ENCODE assay signal across 22 mouse cellular contexts in the genomic region with DNA sequence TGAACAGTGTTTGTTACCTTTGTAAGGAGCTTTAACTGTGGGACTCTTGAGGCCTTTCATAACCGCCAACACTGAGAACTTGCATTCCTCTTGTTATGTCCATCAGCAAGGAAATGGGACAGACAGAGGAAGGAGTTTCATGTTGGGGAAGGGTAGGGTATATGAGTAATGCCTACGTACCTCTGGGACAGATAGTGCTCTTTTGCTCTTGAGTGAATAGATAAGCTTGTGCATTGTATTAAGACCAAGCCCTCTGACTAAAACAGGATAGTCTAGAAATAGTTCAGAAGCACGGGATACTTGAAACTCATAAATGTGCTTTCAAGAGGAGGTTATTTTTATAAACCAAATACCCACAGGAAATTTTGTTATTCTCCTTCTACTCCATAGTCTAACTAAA.
A peak's percentile ranks its signal among the peaks of the same experiment; 100 is the strongest.
DNase-seq lines count a peak whose midpoint lies in the region; ATAC-seq and TF ChIP-seq lines count a peak whose summit lies in the region.
"Had no signal": no experiment of that assay in that cellular context is flagged by ENCODE, and none has a peak within 500 bp of the region (broad histone marks: within the 10 kb centered on the region; RNA-seq: fewer than 3 reads in every experiment).

No protein-coding gene starts in this region.

- no peak overlapping the region for H3K4me3 ChIP-seq in embryonic facial prominence, embryonic 14.5 days (ENCODE audit: low read depth, low read length)
- no peak overlapping the region for H3K4me3 ChIP-seq in embryonic facial prominence, embryonic 10.5 days
- no peak overlapping the region for H3K4me3 ChIP-seq in heart, embryonic 10.5 days
- H3K4me3 ChIP-seq in heart, embryonic 13.5 days = no peak overlapping the region
- H3K4me3 ChIP-seq in heart, postnatal 0 days (ENCODE audit: low read depth, low read length) = no peak overlapping the region
- H3K4me3 ChIP-seq: embryonic facial prominence, embryonic 13.5 days; forebrain, embryonic 13.5 days; hindbrain, embryonic 13.5 days had no signal

- no peak overlapping the region for H3K4me2 ChIP-seq in embryonic facial prominence, embryonic 14.5 days (ENCODE audit: low read depth, low read length)
- H3K4me2 ChIP-seq in heart, embryonic 13.5 days = peak overlapping the region; percentile 10
- H3K4me2 ChIP-seq in heart, postnatal 0 days (ENCODE audit: low read depth, low read length) = no peak overlapping the region
- H3K4me2 ChIP-seq: embryonic facial prominence, embryonic 13.5 days; forebrain, embryonic 13.5 days; hindbrain, embryonic 13.5 days had no signal

- no peak for TF ChIP-seq CTCF in heart, postnatal 0 days (IDR thresholded peaks at IDR 0.05; ENCODE audit: low read depth)

- H3K9me3 ChIP-seq in embryonic facial prominence, embryonic 14.5 days (ENCODE audit: control insufficient read depth, low read length) = no peaks in the 10 kb centered on the region
- H3K9me3 ChIP-seq in embryonic facial prominence, embryonic 10.5 days = no peaks in the 10 kb centered on the region
- H3K9me3 ChIP-seq in heart, embryonic 10.5 days = no peaks in the 10 kb centered on the region
- no peaks in the 10 kb centered on the region for H3K9me3 ChIP-seq in heart, embryonic 13.5 days
- H3K9me3 ChIP-seq in heart, postnatal 0 days (replicated peaks; ENCODE audit: control insufficient read depth, low read length) = no peaks in the 10 kb centered on the region
- H3K9me3 ChIP-seq: embryonic facial prominence, embryonic 13.5 days; forebrain, embryonic 13.5 days; G1E; hindbrain, embryonic 13.5 days had no signal

- H3K27me3 ChIP-seq in embryonic facial prominence, embryonic 14.5 days (replicated peaks; ENCODE audit: control insufficient read depth, insufficient read depth, low read length) = no peaks in the 10 kb centered on the region
- no peaks in the 10 kb centered on the region for H3K27me3 ChIP-seq in embryonic facial prominence, embryonic 10.5 days (replicated peaks; ENCODE audit: low read depth, poor library complexity, severe bottlenecking)
- no peaks in the 10 kb centered on the region for H3K27me3 ChIP-seq in heart, embryonic 10.5 days (ENCODE audit: insufficient read depth, poor library complexity, severe bottlenecking)
- H3K27me3 ChIP-seq in heart, embryonic 13.5 days (replicated peaks) = no peaks in the 10 kb centered on the region
- no peaks in the 10 kb centered on the region for H3K27me3 ChIP-seq in heart, postnatal 0 days (ENCODE audit: control insufficient read depth, insufficient read depth, low read length)
- H3K27me3 ChIP-seq: embryonic facial prominence, embryonic 13.5 days; forebrain, embryonic 13.5 days; hindbrain, embryonic 13.5 days had no signal

- no peak for ATAC-seq in embryonic facial prominence, embryonic 14.5 days (ENCODE audit: low read depth)
- ATAC-seq in heart, embryonic 13.5 days (ENCODE audit: extremely low read depth, insufficient number of reproducible peaks, low FRiP score, low TSS enrichment) = no peak
- peak; percentile 65; the same call in 1 of the 2 replicates for ATAC-seq in heart, postnatal 0 days (ENCODE audit: insufficient read depth, low read depth)
- ATAC-seq: CD4-positive, CD25-positive, alpha-beta regulatory T cell, adult 4 months; forebrain, embryonic 13.5 days; forebrain, postnatal 0 days; hindbrain, postnatal 0 days had no signal

- H3K27ac ChIP-seq in embryonic facial prominence, embryonic 14.5 days (replicated peaks; ENCODE audit: low read depth, low read length) = no peak overlapping the region
- H3K27ac ChIP-seq in embryonic facial prominence, embryonic 10.5 days (replicated peaks) = no peak overlapping the region
- peak overlapping the region; percentile 62 for H3K27ac ChIP-seq in heart, embryonic 10.5 days
- H3K27ac ChIP-seq in heart, embryonic 13.5 days (replicated peaks) = peak overlapping the region; percentile 84
- peak overlapping the region; percentile 80 for H3K27ac ChIP-seq in heart, postnatal 0 days (ENCODE audit: low read depth)
- H3K27ac ChIP-seq: embryonic facial prominence, embryonic 13.5 days; forebrain, embryonic 13.5 days; hindbrain, embryonic 13.5 days; hindbrain, postnatal 0 days had no signal

- no peak for TF ChIP-seq EP300 in heart, postnatal 0 days (IDR thresholded peaks at IDR 0.05; ENCODE audit: low read depth)

- H3K36me3 ChIP-seq in embryonic facial prominence, embryonic 14.5 days (ENCODE audit: control insufficient read depth, insufficient read depth, low read length) = no peaks in the 10 kb centered on the region
- no peaks in the 10 kb centered on the region for H3K36me3 ChIP-seq in embryonic facial prominence, embryonic 10.5 days (replicated peaks)
- no peaks in the 10 kb centered on the region for H3K36me3 ChIP-seq in heart, embryonic 10.5 days
- H3K36me3 ChIP-seq in heart, embryonic 13.5 days = no peaks in the 10 kb centered on the region
- H3K36me3 ChIP-seq in heart, postnatal 0 days (replicated peaks; ENCODE audit: control insufficient read depth, insufficient read depth, low read length) = no peaks in the 10 kb centered on the region
- H3K36me3 ChIP-seq: embryonic facial prominence, embryonic 13.5 days; G1E; hindbrain, embryonic 13.5 days had no signal

- peak; percentile 7 for DNase-seq in embryonic facial prominence, embryonic 14.5 days (ENCODE audit: low spot score)
- DNase-seq in embryonic facial prominence, embryonic 10.5 days (ENCODE audit: low spot score) = no peak
- DNase-seq in heart, embryonic 10.5 days (ENCODE audit: low spot score) = no peak
- DNase-seq in heart, postnatal 4 days = no peak
- peak; percentile 58 for DNase-seq in heart, postnatal 0 days (ENCODE audit: low spot score)
- no peak for DNase-seq in spleen, postnatal 14 days (ENCODE audit: low spot score in 2 of 2)
- no peak for DNase-seq in urinary bladder, adult 18-20 months (ENCODE audit: low spot score in 2 of 2)
- DNase-seq: adrenal gland, postnatal 10 days; B cell, adult 2 months; cerebellum, adult 11-12 months; cerebellum, adult 9-10 months; cerebellum, postnatal 25 days; forebrain, postnatal 0 days; gastrocnemius, postnatal 25 days; kidney, adult 11 months had no signal

- no peak overlapping the region for H3K9ac ChIP-seq in embryonic facial prominence, embryonic 14.5 days (ENCODE audit: low read depth, low read length)
- H3K9ac ChIP-seq in heart, embryonic 13.5 days = no peak overlapping the region
- no peak overlapping the region for H3K9ac ChIP-seq in heart, postnatal 0 days (replicated peaks; ENCODE audit: low read depth, low read length)
- H3K9ac ChIP-seq: embryonic facial prominence, embryonic 13.5 days; forebrain, embryonic 13.5 days; forebrain, postnatal 0 days; hindbrain, embryonic 13.5 days had no signal

- WGBS in embryonic facial prominence, embryonic 14.5 days = 67% methylated on average over 3 of the region's 3 CpGs
- WGBS in embryonic facial prominence, embryonic 10.5 days = 91% methylated on average over 3 of the region's 3 CpGs
- 35% methylated on average over 3 of the region's 3 CpGs for WGBS in heart, embryonic 10.5 days
- WGBS in heart, embryonic 13.5 days = 21% methylated on average over 3 of the region's 3 CpGs
- WGBS in heart, postnatal 0 days = 16% methylated on average over 3 of the region's 3 CpGs

- H3K4me1 ChIP-seq in embryonic facial prominence, embryonic 14.5 days (ENCODE audit: control insufficient read depth, insufficient read depth, low read length) = no peaks in the 10 kb centered on the region
- H3K4me1 ChIP-seq in embryonic facial prominence, embryonic 10.5 days = no peaks in the 10 kb centered on the region
- peaks cover 25% of the 10 kb centered on the region for H3K4me1 ChIP-seq in heart, embryonic 10.5 days
- peaks cover 57% of the 10 kb centered on the region for H3K4me1 ChIP-seq in heart, embryonic 13.5 days
- peaks cover 44% of the 10 kb centered on the region for H3K4me1 ChIP-seq in heart, postnatal 0 days (ENCODE audit: control insufficient read depth, insufficient read depth)
- H3K4me1 ChIP-seq: embryonic facial prominence, embryonic 13.5 days; forebrain, embryonic 13.5 days; hindbrain, embryonic 13.5 days had no signal

Comparison
In these comparisons a context has a peak if more than half of its experiments do, and no peak if none do; other contexts are left out.
1. DNase-seq: peak in embryonic facial prominence, embryonic 14.5 days (single experiment) and heart, postnatal 0 days (single experiment); none in embryonic facial prominence, embryonic 10.5 days (single experiment), heart, embryonic 10.5 days (single experiment), heart, postnatal 4 days (single experiment), spleen, postnatal 14 days (0 of 2) and urinary bladder, adult 18-20 months (0 of 2).
2. H3K27ac ChIP-seq: peak in heart, embryonic 10.5 days (single experiment), heart, embryonic 13.5 days (single experiment) and heart, postnatal 0 days (single experiment); none in embryonic facial prominence, embryonic 14.5 days (single experiment) and embryonic facial prominence, embryonic 10.5 days (single experiment).